ENCODE assay signal across 26 mouse cellular contexts in genomic region chr1:165205591-165205990, GRCm38 (mm10). TPM values are rescaled to one million over a fixed set of nuclear protein-coding genes. Genes with fewer than 3 reads are reported as not detected.
DNase-seq lines count a peak whose midpoint lies in the region; ATAC-seq lines count a peak whose summit lies in the region.
"Had no signal": no experiment of that assay in that cellular context is flagged by ENCODE, and none has a peak within 500 bp of the region (broad histone marks: within the 10 kb centered on the region; RNA-seq: fewer than 3 reads in every experiment).

No protein-coding gene starts in this region.

- H3K27ac ChIP-seq in intestine, embryonic 14.5 days (ENCODE audit: low read depth) = no peak overlapping the region
- no peak overlapping the region for H3K27ac ChIP-seq in intestine, embryonic 15.5 days
- peak overlapping the region; percentile 41; the same call in 1 of the 2 replicates for H3K27ac ChIP-seq in kidney, embryonic 16.5 days (ENCODE audit: low read length)
- H3K27ac ChIP-seq: embryonic facial prominence, embryonic 10.5 days; embryonic facial prominence, embryonic 13.5 days; forebrain, embryonic 12.5 days; forebrain, embryonic 15.5 days; heart, embryonic 13.5 days; hindbrain, embryonic 12.5 days; hindbrain, embryonic 15.5 days had no signal

- peaks cover 6% of the 10 kb centered on the region for H3K4me1 ChIP-seq in intestine, embryonic 14.5 days (replicated peaks; ENCODE audit: control insufficient read depth, insufficient read depth, low read length)
- H3K4me1 ChIP-seq in intestine, embryonic 15.5 days (replicated peaks) = no peaks in the 10 kb centered on the region
- H3K4me1 ChIP-seq in kidney, embryonic 16.5 days (ENCODE audit: insufficient read depth, low read length) = peaks cover 7% of the 10 kb centered on the region
- H3K4me1 ChIP-seq: embryonic facial prominence, embryonic 13.5 days; forebrain, embryonic 12.5 days; forebrain, embryonic 15.5 days; hindbrain, embryonic 12.5 days; hindbrain, embryonic 15.5 days had no signal

- H3K4me2 ChIP-seq in intestine, embryonic 14.5 days (ENCODE audit: low read length) = no peak overlapping the region
- H3K4me2 ChIP-seq in intestine, embryonic 15.5 days (replicated peaks) = no peak overlapping the region
- H3K4me2 ChIP-seq in kidney, embryonic 16.5 days (replicated peaks; ENCODE audit: low read depth, low read length) = no peak overlapping the region
- H3K4me2 ChIP-seq: embryonic facial prominence, embryonic 13.5 days; forebrain, embryonic 12.5 days; forebrain, embryonic 15.5 days; heart, embryonic 13.5 days; hindbrain, embryonic 12.5 days; hindbrain, embryonic 15.5 days had no signal

- H3K4me3 ChIP-seq in intestine, embryonic 14.5 days (ENCODE audit: low read depth, low read length) = no peak overlapping the region
- H3K4me3 ChIP-seq in intestine, embryonic 15.5 days (replicated peaks) = no peak overlapping the region
- no peak overlapping the region for H3K4me3 ChIP-seq in kidney, embryonic 16.5 days (ENCODE audit: low read length)
- H3K4me3 ChIP-seq: embryonic facial prominence, embryonic 10.5 days; embryonic facial prominence, embryonic 13.5 days; erythroblast, embryonic 14.5 days; forebrain, embryonic 12.5 days; forebrain, embryonic 15.5 days; heart, embryonic 13.5 days; hindbrain, embryonic 12.5 days; hindbrain, embryonic 15.5 days had no signal

- H3K36me3 ChIP-seq in intestine, embryonic 14.5 days (ENCODE audit: control insufficient read depth, insufficient read depth, low read length) = no peaks in the 10 kb centered on the region
- no peaks in the 10 kb centered on the region for H3K36me3 ChIP-seq in intestine, embryonic 15.5 days
- H3K36me3 ChIP-seq in kidney, embryonic 16.5 days (ENCODE audit: insufficient read depth, low read length) = no peaks in the 10 kb centered on the region
- H3K36me3 ChIP-seq: embryonic facial prominence, embryonic 10.5 days; embryonic facial prominence, embryonic 13.5 days; forebrain, embryonic 12.5 days; forebrain, embryonic 15.5 days; heart, embryonic 13.5 days; hindbrain, embryonic 12.5 days; hindbrain, embryonic 15.5 days had no signal

- no peak overlapping the region for H3K9ac ChIP-seq in intestine, embryonic 14.5 days (ENCODE audit: low read length)
- no peak overlapping the region for H3K9ac ChIP-seq in intestine, embryonic 15.5 days
- H3K9ac ChIP-seq in kidney, embryonic 16.5 days (replicated peaks; ENCODE audit: low read length) = no peak overlapping the region
- H3K9ac ChIP-seq: embryonic facial prominence, embryonic 13.5 days; forebrain, embryonic 12.5 days; forebrain, embryonic 15.5 days; heart, embryonic 13.5 days; hindbrain, embryonic 12.5 days; hindbrain, embryonic 15.5 days had no signal

- H3K9me3 ChIP-seq in intestine, embryonic 14.5 days (ENCODE audit: control insufficient read depth, low read length) = no peaks in the 10 kb centered on the region
- H3K9me3 ChIP-seq in intestine, embryonic 15.5 days = no peaks in the 10 kb centered on the region
- H3K9me3 ChIP-seq in kidney, embryonic 16.5 days (ENCODE audit: low read length) = no peaks in the 10 kb centered on the region
- H3K9me3 ChIP-seq: embryonic facial prominence, embryonic 10.5 days; embryonic facial prominence, embryonic 13.5 days; forebrain, embryonic 12.5 days; forebrain, embryonic 15.5 days; heart, embryonic 13.5 days; hindbrain, embryonic 12.5 days; hindbrain, embryonic 15.5 days had no signal

- H3K27me3 ChIP-seq in intestine, embryonic 14.5 days (replicated peaks; ENCODE audit: control insufficient read depth, insufficient read depth, low read length) = no peaks in the 10 kb centered on the region
- H3K27me3 ChIP-seq in intestine, embryonic 15.5 days (replicated peaks) = no peaks in the 10 kb centered on the region
- H3K27me3 ChIP-seq in kidney, embryonic 16.5 days (ENCODE audit: insufficient read depth, low read length) = no peaks in the 10 kb centered on the region
- H3K27me3 ChIP-seq: embryonic facial prominence, embryonic 13.5 days; forebrain, embryonic 12.5 days; forebrain, embryonic 15.5 days; heart, embryonic 13.5 days; hindbrain, embryonic 12.5 days; hindbrain, embryonic 15.5 days had no signal

- 0 out of 2 replicates have a peak, but pooled peaks have one; percentile 50 for ATAC-seq in intestine, embryonic 14.5 days (replicated peaks; ENCODE audit: low FRiP score, low TSS enrichment, low read depth)
- ATAC-seq in intestine, embryonic 15.5 days = no peak
- ATAC-seq in kidney, embryonic 16.5 days (ENCODE audit: low FRiP score, low TSS enrichment) = 0 out of 2 replicates have a peak, but pooled peaks have one; percentile 35
- ATAC-seq: activated CD4-positive, CD25-positive, alpha-beta regulatory T cell, adult 4 months; CD4-positive, CD25-positive, alpha-beta regulatory T cell, adult 4 months; forebrain, embryonic 15.5 days had no signal

- DNase-seq in intestine, embryonic 14.5 days (ENCODE audit: low spot score) = no peak
- DNase-seq in kidney, adult 11 months = no peak
- DNase-seq in MN1 (ENCODE audit: low spot score) = peak; percentile 77
- no peak for DNase-seq in frontal cortex, postnatal 36 days (ENCODE audit: low spot score in 2 of 2)
- DNase-seq: adrenal gland, adult 8-10 months; adrenal gland, postnatal 25 days; cerebellum, adult 11-12 months; cerebellum, adult 8-10 months; cerebellum, postnatal 10 days; cerebellum, postnatal 36 days; embryo, embryonic 11 days; gastrocnemius, postnatal 10 days; gastrocnemius, postnatal 36 days had no signal

- 7% methylated on average over 2 of the region's 2 CpGs for WGBS in intestine, embryonic 14.5 days
- WGBS in intestine, embryonic 15.5 days = 14% methylated on average over 2 of the region's 2 CpGs
- WGBS in kidney, embryonic 16.5 days = 3% methylated on average over 2 of the region's 2 CpGs

RNA-seq across cellular contexts. Expression of gene Sft2d2, which starts 11.4 kb away (rescaled TPM):
- polyA plus RNA-seq in intestine, embryonic 14.5 days (2014; fragmentation: Nextera tagmentation; extraction: Ambion mirVana) = 30.8 and 31.7 TPM in 2 replicates
- 25.9 and 27.1 TPM in 2 replicates for polyA plus RNA-seq in intestine, embryonic 15.5 days (2015; fragmentation: Nextera tagmentation; extraction: Ambion mirVana)
- 29.7 and 29.9 TPM in 2 replicates for polyA plus RNA-seq in kidney, embryonic 16.5 days (2015; fragmentation: Nextera tagmentation; extraction: Ambion mirVana)

RNA-seq across cellular contexts. Expression of gene Tiprl, which starts 31.2 kb away (rescaled TPM):
- 83.5 and 89.0 TPM in 2 replicates for polyA plus RNA-seq in intestine, embryonic 14.5 days (2014; fragmentation: Nextera tagmentation; extraction: Ambion mirVana)
- polyA plus RNA-seq in intestine, embryonic 15.5 days (2015; fragmentation: Nextera tagmentation; extraction: Ambion mirVana) = 77.9 and 85.6 TPM in 2 replicates
- 112 and 115 TPM in 2 replicates for polyA plus RNA-seq in kidney, embryonic 16.5 days (2015; fragmentation: Nextera tagmentation; extraction: Ambion mirVana)

RNA-seq across cellular contexts. Expression of gene Tbx19, which starts 45.0 kb away (rescaled TPM):
- polyA plus RNA-seq in intestine, embryonic 14.5 days (2014; fragmentation: Nextera tagmentation; extraction: Ambion mirVana) = 0.08 TPM in 1 of 2 replicates, not detected in the other
- not detected in 2 replicates for polyA plus RNA-seq in intestine, embryonic 15.5 days (2015; fragmentation: Nextera tagmentation; extraction: Ambion mirVana)
- not detected in 2 replicates for polyA plus RNA-seq in kidney, embryonic 16.5 days (2015; fragmentation: Nextera tagmentation; extraction: Ambion mirVana)
- polyA plus RNA-seq: activated CD4-positive, CD25-positive, alpha-beta regulatory T cell, adult 4 months; C2C12; CD4-positive, CD25-positive, alpha-beta regulatory T cell, adult 4 months; embryonic facial prominence, embryonic 10.5 days; embryonic facial prominence, embryonic 13.5 days; forebrain, embryonic 12.5 days; heart, embryonic 13.5 days; hindbrain, embryonic 12.5 days; hindbrain, embryonic 15.5 days had no signal
